Mouse (Mus musculus): ENCODE measurements around the gene Ddah1. TPM values are rescaled to one million over a fixed set of nuclear protein-coding genes. Genes with fewer than 3 reads are reported as not detected.
A peak's percentile ranks its signal among the peaks of the same experiment; 100 is the strongest.
"Not testable (repeated sequence)": the region's sequence is repeated elsewhere in the genome, so short reads cannot be mapped to it uniquely, and the experiment has no call there.

Gene Ddah1
- total RNA-seq, 1 experiment from 2014 or later: 8.3 TPM

DNA sequence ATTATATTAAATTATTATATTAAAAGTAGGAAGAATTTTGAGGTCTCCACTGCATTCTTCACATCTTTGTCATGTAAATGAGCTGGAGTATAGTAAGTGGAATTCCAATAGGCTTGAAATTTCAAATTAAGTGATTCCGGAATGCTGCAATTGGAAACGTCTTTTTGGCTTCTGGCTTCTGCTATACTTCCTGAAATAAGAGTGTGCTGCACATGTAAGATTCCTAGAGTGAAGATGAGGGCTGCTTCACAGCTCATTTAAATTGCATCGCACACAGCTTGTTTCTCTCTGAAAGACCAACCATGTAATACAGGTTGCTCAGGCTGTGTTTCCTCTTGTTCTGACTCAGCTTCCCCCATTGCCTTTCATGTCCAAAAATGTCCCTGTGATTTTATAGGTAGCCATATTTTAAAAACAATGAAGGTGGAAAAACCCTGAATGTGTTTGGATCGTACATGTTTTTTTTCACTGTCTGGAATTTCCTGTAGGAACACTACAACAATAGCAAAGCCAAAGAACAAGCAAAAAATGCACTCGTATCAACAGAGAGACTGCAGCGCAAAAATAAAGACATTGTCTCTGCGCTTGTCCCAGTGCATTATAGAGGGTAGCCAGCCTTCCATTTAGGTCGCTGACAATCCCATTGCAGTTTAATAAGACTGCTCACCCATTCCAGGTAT, 105.7 kb downstream of the Ddah1 start:
- no peak for DNase-seq

DNA sequence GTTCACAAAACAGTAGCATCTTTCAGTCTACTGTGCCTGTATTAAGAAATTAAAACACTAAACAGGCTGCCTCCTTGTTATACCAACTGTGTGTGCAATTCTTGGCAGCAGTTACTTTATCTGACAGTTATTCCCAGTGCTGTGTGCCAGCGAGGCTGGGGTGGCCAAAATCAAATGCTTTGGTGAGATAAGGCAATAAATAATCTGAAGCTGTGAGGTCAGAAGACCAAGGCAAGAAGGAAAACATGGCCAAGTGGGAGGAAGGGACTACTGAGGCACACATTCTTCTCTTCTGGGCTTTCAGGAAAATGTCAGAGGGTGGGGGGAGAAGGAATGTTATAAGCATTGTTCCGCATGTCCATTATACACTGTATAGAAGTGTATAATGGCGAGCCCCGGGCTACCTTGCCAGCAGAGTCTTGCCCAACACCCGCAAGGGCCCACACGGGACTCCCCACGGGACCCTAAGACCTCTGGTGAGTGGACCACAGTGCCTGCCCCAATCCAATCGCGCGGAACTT, 106.3 kb downstream of the Ddah1 start:
- DNase-seq: peak; percentile 55

DNA sequence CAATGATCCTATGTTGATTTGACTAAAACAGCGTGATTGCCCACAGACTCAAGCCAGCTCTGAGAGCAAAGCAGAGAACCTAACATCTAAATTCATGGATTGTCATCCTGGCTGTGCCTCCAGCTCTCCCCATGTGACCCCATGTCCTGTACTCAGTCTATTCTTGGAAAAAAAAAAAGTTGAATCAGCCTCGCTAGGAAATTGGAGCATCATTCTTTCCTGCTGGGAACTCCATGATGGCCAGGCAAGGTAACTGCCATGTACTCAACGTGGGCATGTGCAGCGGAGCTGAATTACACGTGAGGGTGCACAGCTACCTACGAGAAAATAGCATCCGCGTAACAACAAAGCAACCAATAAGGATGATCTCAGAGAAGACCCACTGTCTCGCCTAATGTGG, 114.2 kb downstream of the Ddah1 start:
- DNase-seq: no peak

DNA sequence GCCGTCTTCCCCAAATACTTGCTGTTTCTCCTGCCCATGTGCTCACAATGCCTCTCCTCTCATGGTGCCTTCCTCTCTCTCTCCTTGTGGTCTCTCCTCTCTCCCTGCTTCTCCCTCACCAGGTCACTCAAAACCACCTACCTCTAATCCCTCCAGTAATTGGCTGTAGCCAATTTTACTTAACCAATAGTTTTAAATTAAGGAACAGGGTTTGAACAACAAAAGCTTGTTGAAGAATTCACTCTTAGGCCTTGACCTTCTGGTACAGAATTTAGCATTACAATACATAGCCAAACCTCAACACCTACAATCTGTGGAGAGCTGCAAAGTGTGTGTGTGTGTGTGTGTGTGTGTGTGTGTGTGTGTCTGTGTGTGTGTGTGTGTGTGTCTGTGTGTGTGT, 114.8 kb downstream of the Ddah1 start:
- DNase-seq: no peak

DNA sequence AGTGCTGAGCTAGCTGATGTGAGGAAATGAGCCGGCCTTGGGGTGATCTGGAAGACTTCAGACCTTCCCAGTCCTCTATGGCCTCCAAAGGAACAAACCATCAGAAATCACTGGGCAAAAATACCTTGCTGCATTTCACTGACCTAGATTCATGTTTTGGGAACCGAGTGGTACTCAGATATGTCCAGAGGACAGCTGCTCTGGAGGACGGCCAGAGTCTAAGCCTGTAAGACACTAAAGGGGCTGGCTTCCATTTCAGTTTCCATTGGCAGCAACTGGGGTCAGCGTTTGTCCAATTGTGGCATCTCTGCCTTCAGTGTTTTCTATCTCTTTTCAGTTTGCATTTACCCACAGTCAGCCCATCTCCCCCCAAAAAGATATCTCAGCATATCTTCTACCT, 115.7 kb downstream of the Ddah1 start:
- DNase-seq: no peak

DNA sequence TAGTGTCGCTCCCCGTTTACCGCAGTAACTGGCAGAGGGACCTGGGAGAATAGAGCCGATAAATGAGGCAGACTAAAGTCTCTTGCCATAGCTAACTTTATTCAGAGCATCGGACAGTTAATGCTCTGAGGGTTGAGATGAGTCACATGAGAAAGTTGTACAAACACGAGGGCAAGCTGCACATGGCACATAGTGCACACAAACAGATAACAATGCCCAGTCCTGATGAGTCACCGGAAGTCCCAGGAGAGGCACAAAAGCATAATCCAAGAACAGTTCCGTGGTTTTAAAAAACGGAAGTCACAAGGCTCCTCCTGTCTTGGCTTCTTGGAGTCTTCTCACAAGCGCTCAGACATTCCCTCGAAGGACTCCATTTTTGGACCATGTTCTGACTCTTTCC, 117.6 kb downstream of the Ddah1 start:
- DNase-seq: no peak

DNA sequence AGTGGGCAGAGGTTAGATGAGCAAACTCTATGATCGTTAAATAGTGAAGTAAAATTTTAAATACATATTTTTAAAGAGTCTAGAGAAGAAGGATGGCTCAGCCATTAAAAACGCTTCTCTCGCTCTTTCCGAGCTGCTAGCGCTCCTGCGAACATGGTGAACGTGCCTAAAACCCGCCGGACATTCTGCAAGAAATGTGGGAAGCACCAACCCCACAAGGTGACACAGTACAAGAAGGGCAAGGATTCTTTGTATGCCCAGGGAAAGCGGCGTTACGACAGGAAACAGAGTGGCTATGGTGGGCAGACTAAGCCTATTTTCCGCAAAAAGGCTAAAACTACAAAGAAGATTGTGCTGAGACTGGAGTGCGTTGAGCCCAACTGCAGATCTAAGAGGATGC, 120.4 kb downstream of the Ddah1 start:
- not testable (repeated sequence) for DNase-seq

DNA sequence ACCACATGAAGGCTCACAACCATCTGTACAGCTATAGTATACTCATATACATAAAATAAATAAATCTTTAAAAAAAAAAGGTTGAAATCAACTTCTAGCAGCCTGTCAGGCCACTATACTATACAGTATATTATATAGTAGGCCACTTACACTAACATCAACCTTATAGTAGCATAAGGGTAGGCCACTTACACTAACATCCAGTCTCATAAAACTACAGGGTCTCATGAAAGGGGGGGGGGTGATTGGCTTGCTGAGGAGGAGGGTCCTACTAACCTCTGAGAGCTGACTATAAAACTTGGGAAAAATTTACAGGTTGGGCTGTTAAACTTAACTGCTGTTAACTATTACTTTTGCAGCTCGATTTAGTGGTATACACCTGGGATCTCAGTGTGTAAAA, 121.9 kb downstream of the Ddah1 start:
- DNase-seq: no peak

DNA sequence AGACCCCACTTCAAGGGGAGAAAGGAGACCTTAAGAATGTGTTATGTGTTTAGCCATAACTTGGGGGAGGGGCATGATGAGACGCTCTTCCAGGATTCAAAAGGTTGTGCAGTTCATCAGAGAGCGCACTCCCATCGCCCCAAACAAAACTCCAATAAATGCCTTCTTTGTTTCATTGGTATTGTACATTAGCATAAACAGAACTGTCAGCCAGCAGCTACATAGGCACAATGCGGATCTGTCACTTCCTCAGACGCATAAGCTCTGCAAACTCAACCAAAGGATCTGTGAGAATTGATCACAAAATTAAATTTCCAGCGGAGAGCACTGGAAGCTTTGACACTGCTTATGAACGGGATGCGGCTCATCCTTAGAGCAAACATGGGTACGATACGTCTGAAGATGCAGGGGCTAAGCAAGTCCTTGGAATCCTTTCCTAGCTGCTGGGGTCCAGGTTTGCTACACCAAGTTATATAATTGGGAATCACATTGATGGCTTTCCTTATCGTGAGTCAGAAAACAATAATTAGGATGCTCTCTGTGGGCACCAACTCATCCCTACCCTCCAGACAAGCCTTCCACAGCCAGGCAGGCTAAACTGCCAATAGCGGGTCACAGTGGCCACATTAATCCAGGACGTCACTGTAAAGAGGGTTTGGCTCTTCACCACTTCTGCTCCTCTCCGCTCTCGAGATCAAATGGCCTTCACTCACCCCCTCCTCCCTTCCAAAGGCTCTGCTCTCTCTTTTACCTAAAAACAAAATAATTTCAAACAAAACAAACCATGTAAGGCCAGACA, 123.8 kb downstream of the Ddah1 start:
- no peak for DNase-seq

DNA sequence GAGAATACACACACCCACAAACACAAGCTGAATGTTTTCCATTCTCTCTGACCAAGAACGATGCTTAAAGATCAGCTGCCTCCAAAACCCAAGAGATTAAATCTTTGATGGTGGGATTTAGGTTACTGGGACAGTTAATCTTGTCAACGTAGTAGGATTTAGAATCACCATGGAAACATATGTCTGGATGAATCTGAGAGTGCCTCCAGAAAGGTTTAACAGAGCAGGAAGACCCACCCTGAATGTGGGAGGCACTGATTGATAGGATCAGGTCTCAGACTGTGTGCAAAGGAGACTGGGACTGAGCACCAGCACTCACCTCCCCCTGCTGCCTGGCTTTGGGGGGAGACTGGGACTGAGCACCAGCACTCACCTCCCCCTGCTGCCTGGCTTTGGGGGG, 124.8 kb downstream of the Ddah1 start:
- no peak for DNase-seq

DNA sequence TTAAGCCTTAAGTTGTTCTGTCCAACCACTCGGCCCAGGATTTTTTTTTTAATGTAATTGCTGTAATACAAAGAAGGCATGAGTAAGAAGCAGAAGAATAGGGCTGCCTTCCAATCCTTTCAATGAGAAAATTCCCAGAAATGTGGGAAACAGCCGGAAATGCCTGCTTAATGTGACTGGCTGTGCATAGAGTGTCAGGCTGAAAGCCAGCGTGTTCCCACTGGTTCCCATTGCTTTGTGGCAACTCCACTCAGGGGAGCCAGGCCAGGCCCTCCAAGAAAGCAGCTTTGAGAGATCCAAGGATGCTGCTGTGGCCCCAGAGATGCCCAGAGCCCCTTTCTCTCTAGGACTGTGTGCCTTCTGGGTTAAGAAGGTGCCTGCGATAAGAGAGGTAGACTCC, 126.9 kb downstream of the Ddah1 start:
- no peak for DNase-seq

DNA sequence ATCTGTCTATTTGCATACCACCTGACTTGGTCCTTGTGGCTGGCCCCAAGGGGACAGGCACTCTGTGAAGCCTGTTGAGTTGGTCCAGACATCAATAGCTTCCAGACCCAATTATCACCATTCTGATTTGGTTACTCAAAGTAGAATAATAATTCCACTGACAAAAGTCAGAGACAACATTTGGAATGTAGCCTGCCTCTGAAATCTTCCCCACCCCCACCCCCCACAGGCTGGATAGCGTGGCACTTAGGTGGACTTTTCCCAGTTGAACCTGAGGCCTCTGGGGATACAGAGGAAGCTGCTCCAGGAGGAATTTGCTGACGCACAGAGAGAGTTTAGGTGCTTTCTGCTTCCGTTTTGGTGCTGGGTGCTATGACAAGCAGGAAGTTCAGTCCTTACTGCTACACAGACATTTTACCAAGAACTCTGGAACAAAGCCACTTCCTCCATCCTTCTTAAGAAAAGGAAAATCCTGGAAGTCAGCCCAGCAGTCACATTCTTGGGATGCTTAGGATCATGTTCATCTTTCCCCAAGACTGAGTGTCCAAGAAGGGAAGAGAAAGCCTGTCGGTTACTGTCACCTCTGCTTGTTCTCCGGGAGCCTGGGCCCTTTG, 127.5 kb downstream of the Ddah1 start:
- DNase-seq: peak; percentile 14

DNA sequence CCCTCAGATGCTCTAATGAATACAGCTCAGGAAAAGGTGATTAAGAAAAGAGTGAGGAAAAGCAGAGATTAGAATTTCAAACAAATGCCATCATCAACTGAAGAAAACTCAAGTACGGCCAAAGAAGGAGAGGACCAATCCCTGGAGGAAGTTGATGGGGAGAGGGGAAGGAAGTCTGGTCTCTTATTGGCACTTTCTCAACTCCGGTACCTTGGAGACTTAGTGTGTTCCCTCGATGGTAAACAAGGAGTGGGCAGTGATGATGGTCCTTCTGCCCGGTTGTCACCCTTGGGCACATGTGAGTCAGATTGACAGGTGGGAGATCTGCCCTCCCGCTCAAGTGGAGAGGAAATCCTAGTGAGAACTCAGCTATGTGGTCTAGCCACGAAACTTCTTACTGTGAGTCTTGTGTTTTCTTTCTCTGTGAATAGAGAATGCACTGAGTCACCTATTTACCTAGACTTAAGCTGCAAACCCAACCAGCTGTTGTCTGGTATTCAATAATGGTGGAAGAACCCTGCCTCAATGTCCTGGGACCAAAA, 129.0 kb downstream of the Ddah1 start:
- DNase-seq: no peak

DNA sequence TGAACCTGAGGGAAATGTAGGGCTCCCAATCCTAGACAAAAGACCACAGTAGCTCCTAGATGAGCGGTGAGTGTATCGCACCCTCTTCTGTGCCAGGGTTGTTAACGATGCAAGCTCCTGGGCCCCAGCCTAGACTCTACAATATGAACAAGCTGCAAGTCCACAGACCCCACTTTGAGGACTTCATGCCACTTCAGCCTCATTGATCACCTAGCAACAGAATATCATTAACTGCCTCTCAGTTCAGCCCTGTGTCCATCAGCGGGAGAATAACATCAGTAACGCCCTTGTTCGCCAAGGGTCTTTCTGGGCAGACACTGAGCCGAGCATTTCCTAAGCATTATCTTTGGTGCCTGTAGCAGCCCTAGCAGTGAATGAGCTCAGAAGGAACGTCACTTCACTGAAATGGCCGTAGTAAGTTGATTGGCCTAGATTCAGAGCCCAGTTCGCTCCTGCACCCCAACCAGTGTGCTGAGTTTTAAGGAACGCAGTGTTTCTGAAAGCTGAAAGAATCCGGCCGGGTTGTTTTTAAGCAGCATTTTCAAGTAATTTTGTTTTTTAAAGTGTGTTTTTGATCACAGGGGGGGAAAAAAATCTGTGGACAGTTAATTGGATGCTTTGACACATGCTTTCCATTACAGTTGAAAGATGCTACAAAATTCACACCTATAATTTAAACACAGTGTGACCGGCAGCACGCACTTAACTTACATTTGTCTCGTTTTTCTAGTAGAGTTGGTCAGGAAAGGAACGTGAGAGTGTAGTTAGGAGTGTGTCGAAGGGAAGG, 132.1 kb downstream of the Ddah1 start:
- DNase-seq: no peak

DNA sequence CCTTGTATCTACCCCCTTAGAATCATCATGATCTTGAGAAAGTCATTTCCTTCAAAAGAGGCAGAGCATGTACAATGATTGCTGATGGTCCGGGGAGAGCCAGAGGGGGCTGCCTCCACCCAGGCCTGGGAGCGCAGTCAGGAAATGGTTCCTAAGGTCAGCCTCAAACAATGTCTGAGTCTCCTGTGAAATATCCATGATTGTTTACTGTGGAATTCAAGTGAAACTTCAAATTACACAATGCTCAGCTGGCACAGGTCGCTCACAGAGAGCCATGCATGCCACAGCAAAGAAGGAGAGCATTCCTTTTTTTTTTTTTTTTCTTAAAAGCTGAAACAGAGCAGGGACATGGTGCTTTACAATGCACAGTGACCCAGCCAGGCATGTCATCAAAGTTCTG, 134.0 kb downstream of the Ddah1 start:
- no peak for DNase-seq

DNA sequence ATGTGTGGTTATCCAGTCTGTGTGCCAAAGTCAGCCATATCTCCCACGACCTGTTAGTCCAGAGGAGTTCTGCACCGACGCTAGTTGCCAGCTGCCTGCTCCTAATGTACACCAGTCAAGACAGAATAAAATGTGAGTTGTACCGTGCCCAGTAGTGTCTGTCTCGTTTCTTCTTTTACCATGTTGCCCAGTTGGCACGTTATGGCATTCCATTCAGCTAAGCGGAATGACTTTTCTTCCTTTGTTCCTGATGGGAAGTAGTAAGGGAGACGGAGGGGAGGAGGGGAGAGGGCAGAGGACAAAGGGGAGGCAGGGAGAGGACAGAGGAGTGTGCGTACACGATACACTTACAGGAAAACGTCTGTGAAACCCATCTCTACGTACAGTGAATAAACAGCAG, 135.7 kb downstream of the Ddah1 start:
- DNase-seq: no peak

DNA sequence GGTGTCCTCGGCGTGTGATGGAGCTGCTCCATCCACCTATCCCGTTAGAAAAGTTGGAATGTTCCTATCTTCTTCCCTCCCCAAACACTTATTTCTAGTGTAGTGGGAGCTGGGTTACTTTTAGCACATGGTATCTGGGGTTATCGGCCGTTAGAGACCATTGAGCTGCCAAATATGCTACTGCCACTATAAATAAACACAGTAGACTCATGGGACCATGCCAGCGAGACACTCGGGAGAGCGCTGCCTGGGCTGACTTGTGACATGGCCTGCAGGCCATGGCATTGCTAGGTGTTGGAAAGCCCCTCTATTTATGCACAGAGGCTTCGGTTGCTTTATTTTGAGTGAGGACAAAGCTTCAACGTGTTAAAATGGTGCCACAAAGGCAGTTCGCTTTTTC, 139.3 kb downstream of the Ddah1 start:
- DNase-seq: peak; percentile 46

DNA sequence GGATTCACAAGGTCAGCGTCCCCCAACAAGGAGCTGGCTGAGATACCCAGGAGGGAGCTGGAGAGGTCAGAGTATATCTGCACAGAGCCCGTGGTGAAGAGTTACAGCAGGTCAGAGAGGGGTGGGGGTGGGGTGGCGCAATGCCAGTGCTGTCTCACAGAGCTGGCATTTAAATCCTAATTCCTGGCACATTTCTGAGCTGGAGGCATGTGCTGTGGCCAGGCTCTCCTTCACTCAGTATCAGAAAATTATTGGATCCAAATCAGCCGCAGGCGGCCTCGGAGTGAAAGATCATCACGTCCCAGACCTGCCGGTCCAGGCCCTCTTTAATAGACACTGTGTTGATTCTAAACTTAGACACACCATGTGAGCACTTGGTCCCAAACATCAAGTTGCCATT, 141.4 kb downstream of the Ddah1 start:
- no peak for DNase-seq

DNA sequence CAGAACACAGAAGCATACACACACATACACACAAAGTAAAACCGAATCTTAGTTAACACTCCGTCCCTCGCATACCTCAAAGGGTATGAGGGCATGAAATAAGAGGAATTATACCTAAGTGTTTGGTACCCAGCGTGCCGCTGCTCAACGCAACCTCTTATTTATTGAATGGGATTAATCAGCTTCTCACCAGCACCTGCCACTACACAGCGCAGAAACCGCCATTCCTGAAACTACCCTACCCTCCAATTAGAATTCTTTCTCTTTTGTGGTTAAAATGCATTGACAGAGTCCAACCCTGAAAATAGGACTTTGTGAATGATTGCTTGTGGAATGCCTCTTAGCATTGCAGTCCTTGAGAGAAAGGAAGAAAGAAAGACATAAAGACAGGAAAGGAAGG, 145.1 kb downstream of the Ddah1 start:
- no peak for DNase-seq

DNA sequence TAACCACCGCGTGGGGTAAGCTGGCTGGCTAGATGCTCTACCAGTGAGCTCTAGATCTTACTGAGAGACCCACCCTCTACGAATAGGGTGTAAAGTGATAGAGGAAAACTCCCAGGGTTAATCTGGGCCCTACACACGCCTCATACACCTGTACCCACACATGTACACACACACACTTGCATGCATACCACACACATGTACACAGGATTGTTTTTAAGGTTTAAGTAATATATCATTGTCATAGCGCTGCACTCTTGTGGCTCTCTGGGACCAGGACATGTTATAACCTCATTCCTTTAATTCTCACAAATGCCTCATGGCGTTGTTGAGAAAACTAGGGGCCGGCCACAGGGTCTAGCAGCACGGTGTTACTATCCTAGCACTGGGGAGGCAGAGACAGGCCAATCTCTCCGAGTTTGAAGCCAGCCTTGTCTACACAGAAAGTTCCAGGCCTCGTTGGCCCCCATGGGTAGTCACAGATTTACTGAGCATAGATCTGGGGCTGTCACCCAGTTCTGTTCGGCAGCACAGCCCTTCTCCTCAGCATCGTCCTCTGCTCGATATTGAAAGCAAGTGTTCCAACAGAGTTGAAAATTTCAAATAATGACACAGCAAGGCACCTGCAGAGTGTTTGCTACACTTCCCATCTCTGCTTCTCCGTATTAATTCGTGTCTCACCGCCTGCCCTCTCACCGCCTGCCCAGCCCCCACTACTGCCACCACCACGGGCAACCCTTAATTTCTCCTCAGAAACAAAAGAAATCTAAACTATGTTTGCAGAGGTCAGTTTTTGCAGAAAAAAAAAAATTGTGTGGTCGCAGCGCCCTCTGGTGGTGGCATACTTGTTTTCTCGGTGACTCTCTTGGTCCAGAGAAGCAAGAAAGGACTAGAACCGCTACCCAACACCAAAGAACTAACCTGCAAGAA, 146.6 kb downstream of the Ddah1 start:
- peak; percentile 76 for DNase-seq

DNA sequence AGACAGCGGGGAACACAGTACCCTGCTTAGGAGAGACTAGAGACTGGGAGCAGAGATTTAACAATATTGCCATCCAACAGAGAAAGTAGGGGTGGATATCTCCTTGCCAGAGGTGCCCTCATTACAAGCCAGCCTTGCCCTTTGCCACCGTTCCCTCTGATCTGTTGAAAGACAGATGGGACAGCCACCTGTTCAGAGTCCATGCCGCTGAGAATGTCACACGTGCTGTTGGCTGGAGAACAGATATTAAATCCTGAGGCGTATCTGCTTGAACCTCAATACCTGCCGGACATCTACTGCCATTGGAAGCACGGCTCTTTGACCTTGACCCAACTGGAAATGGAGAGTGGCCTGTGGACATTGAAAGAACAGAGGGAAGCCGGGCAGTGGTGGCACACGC, 148.1 kb downstream of the Ddah1 start:
- DNase-seq: no peak

Data from adrenal gland, postnatal 14 days (tissue).